In the genomic region with DNA sequence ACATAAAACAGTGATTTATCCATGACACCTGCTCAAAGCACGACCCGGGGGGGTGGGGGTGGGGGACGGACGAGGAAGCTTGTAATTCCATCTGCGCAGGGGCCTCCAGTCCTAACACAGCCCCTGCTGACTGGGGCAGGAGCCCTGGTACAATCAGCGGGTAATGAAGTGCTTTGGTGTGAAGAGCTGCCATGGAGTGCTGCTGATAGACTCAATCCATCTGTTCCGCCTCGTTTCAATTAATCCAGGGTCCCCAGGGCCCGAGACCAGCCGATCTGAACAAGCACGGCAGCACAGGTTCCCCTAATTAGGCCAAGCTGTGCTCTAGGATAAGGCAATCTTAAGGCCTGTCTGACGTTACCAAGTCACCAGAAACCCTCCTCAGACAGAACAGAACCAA, we compare ENCODE assay signal across 9 mouse cellular contexts. TPM values are rescaled to one million over a fixed set of nuclear protein-coding genes. Genes with fewer than 3 reads are reported as not detected.
DNase-seq lines count a peak whose midpoint lies in the region; ATAC-seq lines count a peak whose summit lies in the region.
"Had no signal": no experiment of that assay in that cellular context is flagged by ENCODE, and none has a peak within 500 bp of the region (broad histone marks: within the 10 kb centered on the region; RNA-seq: fewer than 3 reads in every experiment).

No protein-coding gene starts in this region.

- H3K9me3 ChIP-seq in forebrain, embryonic 15.5 days = no peaks in the 10 kb centered on the region

- H3K27ac ChIP-seq in forebrain, embryonic 15.5 days (replicated peaks) = peak overlapping the region; percentile 74

- WGBS in forebrain, embryonic 15.5 days = 13% methylated on average over 12 of the region's 12 CpGs

- H3K27me3 ChIP-seq in forebrain, embryonic 15.5 days = no peaks in the 10 kb centered on the region

- peak; percentile 64 for ATAC-seq in forebrain, embryonic 15.5 days (replicated peaks)

- no peaks in the 10 kb centered on the region for H3K36me3 ChIP-seq in forebrain, embryonic 15.5 days

- peaks cover 54% of the 10 kb centered on the region for H3K4me1 ChIP-seq in forebrain, embryonic 15.5 days

- no peak overlapping the region for H3K4me2 ChIP-seq in forebrain, embryonic 15.5 days (replicated peaks)

- no peak overlapping the region for H3K9ac ChIP-seq in forebrain, embryonic 15.5 days (replicated peaks)

- DNase-seq in cerebellum, adult 9-11 months = peak; percentile 25
- DNase-seq in cerebellum, adult 11 months = no peak
- DNase-seq in brain, adult 2 months (ENCODE audit: low read depth, low spot score) = peak; percentile 30
- DNase-seq in mesoderm, embryonic 11.5 days (ENCODE audit: low read depth, low spot score) = peak; percentile 76
- no peak for DNase-seq in thymus, postnatal 0 days (ENCODE audit: low spot score)
- DNase-seq in right cerebral cortex, adult 18-20 months = no peak
- no peak for DNase-seq in spleen, postnatal 36 days (ENCODE audit: low spot score in 2 of 2)
- DNase-seq: lung, adult 2 months had no signal

- no peak overlapping the region for H3K4me3 ChIP-seq in forebrain, embryonic 15.5 days

RNA-seq across cellular contexts. Expression of a gene that starts 38.6 kb away (rescaled TPM):
- 18.3 and 20.3 TPM in 2 replicates for polyA plus RNA-seq in forebrain, embryonic 15.5 days (2015; fragmentation: Nextera tagmentation; extraction: Ambion mirVana)
- polyA plus RNA-seq in thymus, postnatal 0 days (2015; fragmentation: Nextera tagmentation; extraction: Ambion mirVana) = 17.1 and 24.5 TPM in 2 replicates

Comparison
In these comparisons a context has a peak if more than half of its experiments do, and no peak if none do; other contexts are left out.
1. DNase-seq: peak in cerebellum, adult 9-11 months (single experiment), brain, adult 2 months (single experiment) and mesoderm, embryonic 11.5 days (single experiment); none in cerebellum, adult 11 months (single experiment), thymus, postnatal 0 days (single experiment), right cerebral cortex, adult 18-20 months (single experiment) and spleen, postnatal 36 days (0 of 2).